Mouse (Mus musculus) liver, embryonic 15.5 days (tissue): ENCODE results near the gene Epc2. TPM values are rescaled to one million over a fixed set of nuclear protein-coding genes. Genes with fewer than 3 reads are reported as not detected.

Experiments
- ATAC-seq: fragments of 200-750 bp; cut with Nextera tagmentation; 2 replicates; pipeline ENCODE4 v1.8.0; 2017; ENCODE audit warnings: moderate number of reproducible peaks, mild to moderate bottlenecking, moderate library complexity; ENCODE audit not compliant: insufficient read depth
- H3K27ac ChIP-seq: fragments of 300-500 bp; sonication (generic); replicated peaks from 2 replicates; pipeline ENCODE4 v1.5.1; 2015; ENCODE audit warnings: mild to moderate bottlenecking, inconsistent platforms
- H3K27me3 ChIP-seq: fragments of 300-500 bp; sonication (generic); 2 replicates; pipeline ENCODE4 v1.6.1; 2015; ENCODE audit warnings: mild to moderate bottlenecking, inconsistent platforms
- H3K36me3 ChIP-seq: fragments of 300-500 bp; sonication (generic); replicated peaks from 2 replicates; pipeline ENCODE4 v1.6.1; 2015; ENCODE audit warnings: moderate library complexity, mild to moderate bottlenecking, inconsistent platforms
- H3K4me1 ChIP-seq: fragments of 300-500 bp; sonication (generic); replicated peaks from 2 replicates; pipeline ENCODE4 v1.6.1; 2015; ENCODE audit warnings: inconsistent platforms
- H3K4me2 ChIP-seq: fragments of 300-500 bp; sonication (generic); 2 replicates; pipeline ENCODE4 v1.6.1; 2015; ENCODE audit warnings: moderate library complexity, mild to moderate bottlenecking, inconsistent platforms
- H3K4me3 ChIP-seq: fragments of 300-500 bp; sonication (generic); replicated peaks from 2 replicates; pipeline ENCODE4 v1.5.1; 2015; ENCODE audit warnings: mild to moderate bottlenecking, inconsistent platforms
- H3K9ac ChIP-seq: fragments of 300-500 bp; sonication (generic); 2 replicates; pipeline ENCODE4 v1.6.1; 2015; ENCODE audit warnings: moderate library complexity, mild to moderate bottlenecking, inconsistent platforms
- H3K9me3 ChIP-seq: fragments of 300-500 bp; sonication (generic); replicated peaks from 2 replicates; pipeline ENCODE4 v1.6.1; 2016; ENCODE audit warnings: inconsistent platforms
- WGBS: fragments of 180-500 bp; shearing (Covaris S2); methylation state at CpG from one replicate; pipeline ENCODE4 v1.1.7; 2015; ENCODE audit warnings: mixed read lengths; ENCODE audit not compliant: insufficient replicate concordance; 5-methylcytosine and 5-hydroxymethylcytosine counted together
- polyA plus RNA-seq: library from polyadenylated mRNA; unstranded; fragments of >200 nt; fragmentation: Nextera tagmentation; extraction: Ambion mirVana; gene quantifications from 2 replicates; pipeline ENCODE4 v1.2.1, GENCODE M21; 2015

The Epc2 gene
- 2.0 and 2.1 TPM in 2 replicates for polyA plus RNA-seq

- H3K9ac ChIP-seq: peak within 1 kb of the TSS; percentile 91
- peaks cover 20% of the 10 kb centered on the region for H3K4me1 ChIP-seq
- no peaks in the 10 kb centered on the region for H3K9me3 ChIP-seq
- H3K27ac ChIP-seq: peak within 1 kb of the TSS; percentile 97
- no peaks in the 10 kb centered on the region for H3K36me3 ChIP-seq
- WGBS: under 1% methylated on average over 87 of the region's 88 CpGs
- H3K4me3 ChIP-seq: peak within 1 kb of the TSS; percentile 86
- peak; percentile 83 for ATAC-seq
- H3K4me2 ChIP-seq: peak within 1 kb of the TSS; percentile 93
- peaks cover 19% of the 10 kb centered on the region for H3K27me3 ChIP-seq
Measured at GRCm38 (mm10) chr2:49450931-49451636, at the start of gene Epc2. Gene Epc2 (plus strand): TSS chr2:49451486.

GRCm38 (mm10) chr2:49405954-49406353 is 45.3 kb upstream of the Epc2 start:
- no peak overlapping the region for H3K27ac ChIP-seq
- H3K27me3 ChIP-seq: no peaks in the 10 kb centered on the region
- H3K9me3 ChIP-seq: no peaks in the 10 kb centered on the region
- H3K4me1 ChIP-seq: no peaks in the 10 kb centered on the region
- no peaks in the 10 kb centered on the region for H3K36me3 ChIP-seq
- ATAC-seq: no peak
- no peak overlapping the region for H3K4me2 ChIP-seq
- H3K9ac ChIP-seq: no peak overlapping the region
- no peak overlapping the region for H3K4me3 ChIP-seq
- 45% methylated on average over 2 of the region's 2 CpGs for WGBS

GRCm38 (mm10) chr2:49411685-49412084 is 39.6 kb upstream of the Epc2 start:
- Histone ChIP-seq H3K4me1 (no peaks in the 10 kb centered on the region), H3K4me2 (no peak overlapping the region), H3K9me3 (no peaks in the 10 kb centered on the region), H3K9ac (no peak overlapping the region), H3K27me3 (no peaks in the 10 kb centered on the region), H3K36me3 (no peaks in the 10 kb centered on the region), H3K4me3 (no peak overlapping the region), H3K27ac (no peak overlapping the region)
- ATAC-seq: no peak
- WGBS: 30% methylated on average over 5 of the region's 5 CpGs

GRCm38 (mm10) chr2:49412576-49412975 is 38.7 kb upstream of the Epc2 start:
- H3K4me3 ChIP-seq: no peak overlapping the region
- WGBS: 66% methylated on average over 6 of the region's 6 CpGs
- ATAC-seq: no peak

GRCm38 (mm10) chr2:49415868-49416267 is 35.4 kb upstream of the Epc2 start:
- WGBS: 50% methylated on average over 3 of the region's 3 CpGs
- Histone ChIP-seq H3K27ac (no peak overlapping the region), H3K4me2 (no peak overlapping the region), H3K36me3 (no peaks in the 10 kb centered on the region), H3K9me3 (no peaks in the 10 kb centered on the region), H3K9ac (no peak overlapping the region), H3K27me3 (no peaks in the 10 kb centered on the region), H3K4me3 (no peak overlapping the region), H3K4me1 (no peaks in the 10 kb centered on the region)
- ATAC-seq: no peak

More at GRCm38 (mm10) chr2:49412576-49412975, 38.7 kb upstream of the Epc2 start:
- Histone ChIP-seq H3K27me3 (no peaks in the 10 kb centered on the region), H3K9me3 (no peaks in the 10 kb centered on the region), H3K27ac (no peak overlapping the region), H3K4me2 (no peak overlapping the region), H3K4me1 (no peaks in the 10 kb centered on the region), H3K36me3 (no peaks in the 10 kb centered on the region), H3K9ac (no peak overlapping the region)

- Histone ChIP-seq H3K27ac (peak overlapping the region; percentile 66), H3K27me3 (no peaks in the 10 kb centered on the region), H3K4me3 (no peak overlapping the region), H3K36me3 (no peaks in the 10 kb centered on the region), H3K4me2 (peak overlapping the region; percentile 13; the same call in 1 of the 2 replicates), H3K9me3 (no peaks in the 10 kb centered on the region), H3K9ac (no peak overlapping the region), H3K4me1 (no peaks in the 10 kb centered on the region)
- ATAC-seq: no peak; the same call in 1 of the 2 replicates
- 14% methylated on average over 10 of the region's 10 CpGs for WGBS
Measured at GRCm38 (mm10) chr2:49417018-49417604, 34.2 kb upstream of the Epc2 start.

- WGBS: 75% methylated on average over 3 of the region's 3 CpGs
- H3K36me3 ChIP-seq: no peaks in the 10 kb centered on the region
- no peak overlapping the region for H3K4me3 ChIP-seq
- no peak for ATAC-seq
- no peak overlapping the region for H3K9ac ChIP-seq
- H3K9me3 ChIP-seq: no peaks in the 10 kb centered on the region
- no peaks in the 10 kb centered on the region for H3K27me3 ChIP-seq
- H3K27ac ChIP-seq: no peak overlapping the region
- no peaks in the 10 kb centered on the region for H3K4me1 ChIP-seq
- no peak overlapping the region for H3K4me2 ChIP-seq
Measured at GRCm38 (mm10) chr2:49420396-49420795, 30.9 kb upstream of the Epc2 start.

- no peaks in the 10 kb centered on the region for H3K36me3 ChIP-seq
- H3K4me1 ChIP-seq: no peaks in the 10 kb centered on the region
- H3K4me2 ChIP-seq: no peak overlapping the region
- no peak for ATAC-seq
- no peak overlapping the region for H3K27ac ChIP-seq
- 46% methylated on average over 2 of the region's 2 CpGs for WGBS
- H3K27me3 ChIP-seq: no peaks in the 10 kb centered on the region
- no peak overlapping the region for H3K4me3 ChIP-seq
- no peaks in the 10 kb centered on the region for H3K9me3 ChIP-seq
- no peak overlapping the region for H3K9ac ChIP-seq
Measured at GRCm38 (mm10) chr2:49423857-49424256, 27.4 kb upstream of the Epc2 start.

GRCm38 (mm10) chr2:49424788-49425187 is 26.5 kb upstream of the Epc2 start:
- no peaks in the 10 kb centered on the region for H3K36me3 ChIP-seq
- no peak for ATAC-seq
- H3K9ac ChIP-seq: no peak overlapping the region
- no peak overlapping the region for H3K4me2 ChIP-seq
- no peak overlapping the region for H3K27ac ChIP-seq
- H3K27me3 ChIP-seq: no peaks in the 10 kb centered on the region
- WGBS: 15% methylated on average over 4 of the region's 4 CpGs
- no peak overlapping the region for H3K4me3 ChIP-seq
- H3K9me3 ChIP-seq: no peaks in the 10 kb centered on the region
- H3K4me1 ChIP-seq: no peaks in the 10 kb centered on the region

- Histone ChIP-seq H3K9ac (no peak overlapping the region), H3K4me2 (no peak overlapping the region), H3K27me3 (no peaks in the 10 kb centered on the region), H3K4me1 (no peaks in the 10 kb centered on the region), H3K27ac (no peak overlapping the region), H3K36me3 (no peaks in the 10 kb centered on the region), H3K9me3 (no peaks in the 10 kb centered on the region), H3K4me3 (no peak overlapping the region)
- 72% methylated on average over 10 of the region's 10 CpGs for WGBS
- ATAC-seq: no peak
Measured at GRCm38 (mm10) chr2:49426175-49426574, 25.1 kb upstream of the Epc2 start.

GRCm38 (mm10) chr2:49431015-49431414 is 20.3 kb upstream of the Epc2 start:
- H3K4me1 ChIP-seq: no peaks in the 10 kb centered on the region
- H3K27me3 ChIP-seq: no peaks in the 10 kb centered on the region
- no peak overlapping the region for H3K9ac ChIP-seq
- no peak overlapping the region for H3K4me3 ChIP-seq
- no peaks in the 10 kb centered on the region for H3K36me3 ChIP-seq
- ATAC-seq: no peak
- no peak overlapping the region for H3K4me2 ChIP-seq
- WGBS: 66% methylated on average over 1 of the region's 1 CpGs
- H3K27ac ChIP-seq: no peak overlapping the region
- no peaks in the 10 kb centered on the region for H3K9me3 ChIP-seq
